Comparison of ENCODE assay signal across 9 mouse cellular contexts in the genomic region with DNA sequence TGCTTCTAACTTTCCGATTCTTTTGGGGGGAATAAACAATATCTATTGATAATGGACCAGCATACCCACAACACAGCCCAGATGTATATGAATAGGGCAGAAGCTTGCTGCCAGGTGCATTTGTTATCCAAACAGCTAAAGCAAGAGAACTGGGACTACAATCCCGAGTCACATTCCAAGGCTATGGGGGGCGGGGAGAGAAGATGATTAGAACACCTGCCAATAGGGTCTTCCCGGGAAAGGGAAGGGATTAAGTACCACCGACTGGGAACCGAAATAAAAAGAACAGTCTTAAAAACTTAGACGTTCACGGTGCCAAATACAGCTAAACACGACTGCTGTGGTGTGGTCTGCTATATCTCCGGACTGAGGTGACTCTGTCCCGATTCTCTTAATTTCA. TPM values are rescaled to one million over a fixed set of nuclear protein-coding genes. Genes with fewer than 3 reads are reported as not detected.
DNase-seq lines count a peak whose midpoint lies in the region; ATAC-seq and TF ChIP-seq lines count a peak whose summit lies in the region.
"Had no signal": no experiment of that assay in that cellular context is flagged by ENCODE, and none has a peak within 500 bp of the region (broad histone marks: within the 10 kb centered on the region; RNA-seq: fewer than 3 reads in every experiment).

No protein-coding gene starts in this region.

- no peak for TF ChIP-seq CTCF in thymus, adult 2 months (IDR thresholded peaks at IDR 0.05; ENCODE audit: borderline replicate concordance, control insufficient read depth, extremely low read depth, insufficient read depth, low read length, poor library complexity)

- peak overlapping the region; percentile 62 for H3K4me3 ChIP-seq in thymus, adult 2 months (ENCODE audit: control insufficient read depth, insufficient read depth, low read length)
- H3K4me3 ChIP-seq in limb, embryonic 11.5 days (ENCODE audit: low read depth, low read length), result peak overlapping the region; percentile 97
- peak overlapping the region; percentile 89 for H3K4me3 ChIP-seq in stomach, embryonic 15.5 days (replicated peaks)

- H3K27ac ChIP-seq in thymus, adult 2 months (ENCODE audit: control insufficient read depth, insufficient read depth, low read length), result peak overlapping the region; percentile 98
- peak overlapping the region; percentile 100 for H3K27ac ChIP-seq in limb, embryonic 11.5 days (replicated peaks; ENCODE audit: low read depth, low read length)
- peak overlapping the region; percentile 100 for H3K27ac ChIP-seq in stomach, embryonic 15.5 days

- H3K4me2 ChIP-seq in limb, embryonic 11.5 days (ENCODE audit: low read depth, severe bottlenecking), result peak overlapping the region; percentile 84
- H3K4me2 ChIP-seq in stomach, embryonic 15.5 days, result peak overlapping the region; percentile 92

- H3K4me1 ChIP-seq in thymus, adult 2 months (replicated peaks; ENCODE audit: control insufficient read depth, insufficient read depth, low read length), result peaks cover 12% of the 10 kb centered on the region
- H3K4me1 ChIP-seq in limb, embryonic 11.5 days (ENCODE audit: control insufficient read depth, insufficient read depth, low read length), result peaks cover 12% of the 10 kb centered on the region
- peaks cover 19% of the 10 kb centered on the region for H3K4me1 ChIP-seq in stomach, embryonic 15.5 days

- DNase-seq in cerebellum, adult 9-10 months, result peak; percentile 76
- DNase-seq in cerebellum, postnatal 4 days (ENCODE audit: low spot score in 2 of 2), result no peak
- DNase-seq in thymus, adult 2 months, result no peak
- no peak for DNase-seq in thymus, postnatal 4 days
- DNase-seq in limb, embryonic 11.5 days (ENCODE audit: low spot score), result no peak
- no peak for DNase-seq in adrenal gland, adult 8-10 months

- peak overlapping the region; percentile 99 for H3K9ac ChIP-seq in limb, embryonic 11.5 days (ENCODE audit: low read length)
- H3K9ac ChIP-seq in stomach, embryonic 15.5 days, result peak overlapping the region; percentile 54

- H3K36me3 ChIP-seq in thymus, adult 2 months (ENCODE audit: control insufficient read depth, insufficient read depth, low read length), result peaks cover 5% of the 10 kb centered on the region; the same call in 1 of the 2 replicates
- H3K36me3 ChIP-seq in limb, embryonic 11.5 days (ENCODE audit: control insufficient read depth, insufficient read depth, low read length), result 0 out of 2 replicates have a peak, but pooled peaks cover 2% of the 10 kb centered on the region
- no peaks in the 10 kb centered on the region for H3K36me3 ChIP-seq in stomach, embryonic 15.5 days

- TF ChIP-seq POLR2A in thymus, adult 2 months (IDR thresholded peaks at IDR 0.05; ENCODE audit: control insufficient read depth, extremely low read depth, insufficient read depth, low read length, poor library complexity), result no peak

- no peaks in the 10 kb centered on the region for H3K9me3 ChIP-seq in limb, embryonic 11.5 days (ENCODE audit: control insufficient read depth, low read length)
- no peaks in the 10 kb centered on the region for H3K9me3 ChIP-seq in stomach, embryonic 15.5 days

- no peak for ATAC-seq in limb, embryonic 11.5 days (ENCODE audit: insufficient number of reproducible peaks, low FRiP score, low TSS enrichment, low read depth)
- ATAC-seq in stomach, embryonic 15.5 days (ENCODE audit: insufficient read depth, low FRiP score, low read depth), result no peak
- no peak for ATAC-seq in CD4-positive, CD25-positive, alpha-beta regulatory T cell, adult 4 months

- WGBS in thymus, adult 2 months, result under 1% methylated on average over 11 of the region's 11 CpGs
- 5% methylated on average over 11 of the region's 11 CpGs for WGBS in limb, embryonic 11.5 days
- 2% methylated on average over 11 of the region's 11 CpGs for WGBS in stomach, embryonic 15.5 days

- H3K27me3 ChIP-seq in thymus, adult 2 months (ENCODE audit: control insufficient read depth, insufficient read depth, low read length), result no peaks in the 10 kb centered on the region
- no peaks in the 10 kb centered on the region for H3K27me3 ChIP-seq in limb, embryonic 11.5 days (ENCODE audit: control insufficient read depth, insufficient read depth, low read length)
- H3K27me3 ChIP-seq in stomach, embryonic 15.5 days (replicated peaks), result no peaks in the 10 kb centered on the region

RNA-seq across cellular contexts. Expression of a gene that starts 0.9 kb away (rescaled TPM):
- polyA plus RNA-seq in thymus, adult 2 months (2012; rRNA removed), result 67.0 and 89.4 TPM in 2 replicates
- polyA plus RNA-seq in limb, embryonic 11.5 days (2014; fragmentation: Nextera tagmentation; extraction: Ambion mirVana), result 128 and 131 TPM in 2 replicates
- 109 and 112 TPM in 2 replicates for polyA plus RNA-seq in stomach, embryonic 15.5 days (2015; fragmentation: Nextera tagmentation; extraction: Ambion mirVana)
- 10 to 100 TPM; 61.2 to 79.1 (median 67.7) TPM for total RNA-seq in adrenal gland, adult 8-10 months (2022)
- 10 to 100 TPM; 53.5 to 69.1 TPM for polyA plus RNA-seq in CD4-positive, CD25-positive, alpha-beta regulatory T cell, adult 4 months (2017; shearing (Covaris generic))

RNA-seq across cellular contexts. Expression of a gene that starts 1.7 kb away (rescaled TPM):
- polyA plus RNA-seq in thymus, adult 2 months (2012; rRNA removed), result 0.52 and 1.00 TPM in 2 replicates
- polyA plus RNA-seq in limb, embryonic 11.5 days (2014; fragmentation: Nextera tagmentation; extraction: Ambion mirVana), result 0.73 and 1.6 TPM in 2 replicates
- 0.77 and 1.1 TPM in 2 replicates for polyA plus RNA-seq in stomach, embryonic 15.5 days (2015; fragmentation: Nextera tagmentation; extraction: Ambion mirVana)
- 10 to 100 TPM in 1 of 4 experiments, 1 to 10 TPM in 2, under 1 TPM in 1; 0.97 to 11.6 (median 4.2) TPM for total RNA-seq in adrenal gland, adult 8-10 months (2022)
- polyA plus RNA-seq in CD4-positive, CD25-positive, alpha-beta regulatory T cell, adult 4 months (2017; shearing (Covaris generic)), result 1 to 10 TPM in 1 of 2 experiments, under 1 TPM in 1; 0.99 to 2.3 TPM
- total RNA-seq: hematopoietic stem cell, adult 5-6 weeks had no signal

RNA-seq across cellular contexts. Expression of a gene that starts 30.4 kb away (rescaled TPM):
- 125 and 128 TPM in 2 replicates for polyA plus RNA-seq in thymus, adult 2 months (2012; rRNA removed)
- polyA plus RNA-seq in limb, embryonic 11.5 days (2014; fragmentation: Nextera tagmentation; extraction: Ambion mirVana), result 13.1 and 14.1 TPM in 2 replicates
- polyA plus RNA-seq in stomach, embryonic 15.5 days (2015; fragmentation: Nextera tagmentation; extraction: Ambion mirVana), result 21.0 and 23.4 TPM in 2 replicates
- 10 to 100 TPM; 28.1 to 47.9 (median 37.8) TPM for total RNA-seq in adrenal gland, adult 8-10 months (2022)
- polyA plus RNA-seq in CD4-positive, CD25-positive, alpha-beta regulatory T cell, adult 4 months (2017; shearing (Covaris generic)), result 10 to 100 TPM in 1 of 2 experiments, 1 to 10 TPM in 1; 7.8 to 12.6 TPM

RNA-seq across cellular contexts. Expression of a gene that starts 50.6 kb away (rescaled TPM):
- 408 and 419 TPM in 2 replicates for polyA plus RNA-seq in thymus, adult 2 months (2012; rRNA removed)
- 0.45 and 0.73 TPM in 2 replicates for polyA plus RNA-seq in limb, embryonic 11.5 days (2014; fragmentation: Nextera tagmentation; extraction: Ambion mirVana)
- polyA plus RNA-seq in stomach, embryonic 15.5 days (2015; fragmentation: Nextera tagmentation; extraction: Ambion mirVana), result 1.2 and 1.4 TPM in 2 replicates
- 1 to 10 TPM; 2.1 to 3.9 (median 3.1) TPM for total RNA-seq in adrenal gland, adult 8-10 months (2022)
- 1 to 10 TPM; 5.0 to 8.1 TPM for polyA plus RNA-seq in CD4-positive, CD25-positive, alpha-beta regulatory T cell, adult 4 months (2017; shearing (Covaris generic))
